Mouse (Mus musculus): ENCODE data around the gene Prkch.

Prkch gene

GRCm38 (mm10) chr12:73801845-73802244 is 217.2 kb downstream of the Prkch start:
- no peak for DNase-seq (ENCODE audit: low spot score in 2 of 2)

GRCm38 (mm10) chr12:73802379-73803057 is 217.9 kb downstream of the Prkch start:
- DNase-seq (ENCODE audit: low spot score in 2 of 2) = no peak

- no peak for DNase-seq (ENCODE audit: low spot score in 2 of 2)
Measured at GRCm38 (mm10) chr12:73803946-73804345, 219.3 kb downstream of the Prkch start.

- no peak for DNase-seq (ENCODE audit: low spot score in 2 of 2)
Measured at GRCm38 (mm10) chr12:73805541-73805940, 220.9 kb downstream of the Prkch start.

- no peak for DNase-seq (ENCODE audit: low spot score in 2 of 2)
Measured at GRCm38 (mm10) chr12:73806003-73806402, 221.4 kb downstream of the Prkch start.

GRCm38 (mm10) chr12:73807228-73807627 is 222.6 kb downstream of the Prkch start:
- DNase-seq (ENCODE audit: low spot score in 2 of 2) = no peak

GRCm38 (mm10) chr12:73810041-73810795 is 225.6 kb downstream of the Prkch start:
- peak in 1 of 2 experiments; percentile 13 for DNase-seq (ENCODE audit: low spot score in 2 of 2)

- no peak for DNase-seq (ENCODE audit: low spot score in 2 of 2)
Measured at GRCm38 (mm10) chr12:73810903-73811302, 226.3 kb downstream of the Prkch start.

- DNase-seq (ENCODE audit: low spot score in 2 of 2) = no peak
Measured at GRCm38 (mm10) chr12:73812198-73812597, 227.6 kb downstream of the Prkch start.

- no peak for DNase-seq (ENCODE audit: low spot score in 2 of 2)
Measured at GRCm38 (mm10) chr12:73813016-73813900, 228.7 kb downstream of the Prkch start.

- no peak for DNase-seq (ENCODE audit: low spot score in 2 of 2)
Measured at GRCm38 (mm10) chr12:73814056-73814735, 229.6 kb downstream of the Prkch start.

GRCm38 (mm10) chr12:73814897-73815296 is 230.3 kb downstream of the Prkch start:
- no peak for DNase-seq (ENCODE audit: low spot score in 2 of 2)

GRCm38 (mm10) chr12:73815463-73815862 is 230.9 kb downstream of the Prkch start:
- no peak for DNase-seq (ENCODE audit: low spot score in 2 of 2)

- no peak for DNase-seq (ENCODE audit: low spot score in 2 of 2)
Measured at GRCm38 (mm10) chr12:73815892-73816291, 231.3 kb downstream of the Prkch start.

GRCm38 (mm10) chr12:73816866-73817265 is 232.3 kb downstream of the Prkch start:
- DNase-seq (ENCODE audit: low spot score in 2 of 2) = no peak

GRCm38 (mm10) chr12:73818801-73819200 is 234.2 kb downstream of the Prkch start:
- no peak for DNase-seq (ENCODE audit: low spot score in 2 of 2)

- DNase-seq (ENCODE audit: low spot score in 2 of 2) = no peak
Measured at GRCm38 (mm10) chr12:73821176-73821575, 236.6 kb downstream of the Prkch start.

GRCm38 (mm10) chr12:73822331-73822730 is 237.7 kb downstream of the Prkch start:
- DNase-seq (ENCODE audit: low spot score in 2 of 2) = no peak

GRCm38 (mm10) chr12:73824828-73825227 is 240.2 kb downstream of the Prkch start:
- no peak for DNase-seq (ENCODE audit: low spot score in 2 of 2)
